Mouse (Mus musculus) G1E (cell line): ENCODE measurements around the gene Ralgds. TPM values are rescaled to one million over a fixed set of nuclear protein-coding genes. Genes with fewer than 3 reads are reported as not detected.

Experiments
- ATAC-seq: 2 replicates; pipeline ENCODE4 v1.8.0; 2016; ENCODE audit warnings: mild to moderate bottlenecking; ENCODE audit not compliant: insufficient number of reproducible peaks, poor library complexity, low FRiP score, severe bottlenecking; ENCODE audit errors: extremely low read depth
- DNase-seq: peaks from one replicate; pipeline ENCODE4 v3.0.0; 2012; ENCODE audit warnings: low spot score
- H3K27me3 ChIP-seq: 2 replicates; pipeline ENCODE4 v1.6.1; 2012; ENCODE audit warnings: mild to moderate bottlenecking, low read length, inconsistent platforms; ENCODE audit not compliant: insufficient read depth
- H3K36me3 ChIP-seq: replicated peaks from 2 replicates; pipeline ENCODE3; 2012; ENCODE audit warnings: mild to moderate bottlenecking, inconsistent platforms
- H3K4me1 ChIP-seq: 2 replicates; pipeline ENCODE4 v1.6.1; 2012; ENCODE audit warnings: low read depth, low read length, inconsistent platforms, mixed read lengths; ENCODE audit not compliant: insufficient read depth
- H3K4me3 ChIP-seq: 2 replicates; pipeline ENCODE4 v1.5.1; 2012; ENCODE audit warnings: low read depth, mild to moderate bottlenecking, inconsistent platforms, low read length, moderate library complexity, mixed read lengths
- H3K9me3 ChIP-seq: replicated peaks from 2 replicates; pipeline ENCODE4 v1.6.1; 2012; ENCODE audit warnings: inconsistent platforms
- CTCF ChIP-seq: IDR thresholded peaks from 2 replicates; pipeline ENCODE4 v1.5.1; 2012; ENCODE audit warnings: low read depth, low read length, inconsistent platforms, mixed read lengths
- GATA1 ChIP-seq: IDR thresholded peaks from 2 replicates; pipeline ENCODE4 v1.6.1; 2012; ENCODE audit warnings: borderline replicate concordance, low read length, inconsistent platforms, mixed read lengths
- GATA2 ChIP-seq: IDR thresholded peaks from 2 replicates; pipeline ENCODE4 v1.6.1; 2012; ENCODE audit warnings: low read depth, low read length, inconsistent platforms, borderline replicate concordance
- POLR2AphosphoS5 ChIP-seq: IDR thresholded peaks from 2 replicates; pipeline ENCODE4 v1.6.1; 2012; ENCODE audit warnings: low read depth, low read length, inconsistent platforms; ENCODE audit not compliant: insufficient replicate concordance
- TAL1 ChIP-seq: conservative IDR thresholded peaks from 2 replicates; pipeline ENCODE4 v1.6.1; 2012; ENCODE audit warnings: low read depth, low read length, inconsistent platforms, mixed read lengths
- polyA plus RNA-seq: library from polyadenylated mRNA; stranded (reverse); fragments of >175 nt; gene quantifications from 2 replicates; pipeline ENCODE4 v1.2.3, GENCODE M21; 2012
- total RNA-seq, 2 experiments: library from RNA; stranded (forward) in 1 of 2; stranded (reverse) in 1 of 2; fragments of 200-1000 nt in 1 of 2; fragments of >200 nt in 1 of 2; fragmentation: Nextera tagmentation in 1 of 2; gene quantifications; 2 replicates each; pipeline ENCODE4 v1.2.3; 2014 to 2017

The Ralgds gene
- total and polyA plus RNA-seq, 3 experiments: 0.02 to 0.49 TPM; not detected in 1

DNA sequence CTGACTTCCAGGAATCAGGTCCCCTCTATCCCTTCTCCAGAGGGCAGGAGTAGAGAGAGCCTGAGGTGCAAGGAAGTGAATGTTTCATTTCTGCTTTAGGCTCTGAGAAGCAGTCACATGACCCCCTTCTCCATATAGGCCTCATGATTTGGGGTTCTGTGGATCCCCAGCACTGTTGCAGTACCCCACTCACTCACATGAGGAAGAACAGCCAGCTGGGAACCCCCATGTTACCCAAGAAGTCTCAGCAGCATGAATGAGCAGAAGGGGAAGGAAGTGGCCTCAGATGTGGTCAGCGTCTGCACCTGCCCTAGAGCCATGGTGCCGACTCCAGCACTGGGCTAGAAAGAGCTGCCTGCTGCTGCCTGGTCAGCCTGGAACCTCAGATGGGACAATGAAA is 27.0 kb downstream of the Ralgds start:
- no peak for ATAC-seq

DNA sequence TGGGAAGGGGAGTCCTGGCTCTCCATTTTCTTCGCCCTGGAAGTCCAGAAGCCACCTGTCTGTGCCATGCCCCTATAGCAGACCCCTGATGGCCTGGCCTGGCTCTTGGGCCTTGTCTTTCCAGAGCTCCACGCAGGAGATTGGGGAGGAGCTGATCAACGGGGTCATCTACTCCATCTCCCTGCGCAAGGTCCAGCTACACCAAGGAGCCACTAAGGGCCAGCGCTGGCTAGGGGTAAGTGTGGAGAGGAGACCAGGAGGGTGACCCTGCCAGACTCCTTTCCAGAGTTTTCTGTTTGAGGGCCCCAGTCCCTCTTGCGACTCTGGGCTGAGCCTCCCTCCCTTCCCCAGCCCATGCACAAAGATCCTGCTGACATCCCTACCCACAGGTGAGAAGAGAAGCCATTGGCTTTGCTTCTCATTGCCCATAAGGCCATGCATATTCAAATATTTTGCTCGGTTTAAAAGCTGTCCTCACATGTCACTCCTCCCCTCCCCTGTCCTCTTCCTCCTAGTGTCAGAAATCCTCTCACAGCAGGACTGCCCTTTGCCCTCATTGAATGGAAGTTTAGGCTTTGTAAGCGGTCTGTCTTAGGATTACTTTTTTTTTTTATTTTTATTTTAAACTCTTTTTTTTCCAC is 27.8 kb downstream of the Ralgds start:
- Histone ChIP-seq H3K4me1 (no peaks in the 10 kb centered on the region), H3K36me3 (no peaks in the 10 kb centered on the region), H3K9me3 (no peaks in the 10 kb centered on the region), H3K4me3 (no peak overlapping the region), H3K27me3 (peaks cover 61% of the 10 kb centered on the region)
- DNase-seq: no peak
- no peak for ATAC-seq
- no peak for TF ChIP-seq GATA1
- TF ChIP-seq CTCF: no peak
- no peak for TF ChIP-seq POLR2AphosphoS5
- TF ChIP-seq GATA2: no peak
- no peak for TF ChIP-seq TAL1

More for the DNA sequence above, 27.0 kb downstream of the Ralgds start:
- TF ChIP-seq TAL1 (no peak), POLR2AphosphoS5 (no peak), GATA2 (no peak), CTCF (no peak), GATA1 (no peak)
- Histone ChIP-seq H3K9me3 (no peaks in the 10 kb centered on the region), H3K36me3 (no peaks in the 10 kb centered on the region), H3K27me3 (peaks cover 59% of the 10 kb centered on the region), H3K4me3 (no peak overlapping the region), H3K4me1 (no peaks in the 10 kb centered on the region)
- no peak for DNase-seq

DNA sequence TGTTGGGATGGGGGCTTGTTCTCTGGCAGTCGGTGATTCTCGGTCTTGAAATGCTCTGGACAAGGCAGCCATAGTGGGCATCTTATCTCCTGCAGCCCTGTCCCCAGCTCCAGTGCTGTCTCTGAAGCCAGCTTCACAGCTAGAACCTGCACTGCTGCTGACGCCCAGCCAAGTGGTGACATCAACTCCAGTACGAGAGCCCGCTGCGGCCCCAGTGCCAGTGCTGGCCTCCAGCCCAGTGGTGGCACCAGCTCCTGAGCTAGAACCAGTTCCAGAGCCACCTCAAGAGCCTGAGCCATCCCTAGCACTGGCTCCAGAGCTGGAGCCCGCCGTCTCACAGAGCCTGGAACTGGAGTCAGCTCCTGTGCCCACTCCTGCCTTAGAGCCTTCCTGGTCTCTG is 31.0 kb downstream of the Ralgds start:
- H3K36me3 ChIP-seq: no peaks in the 10 kb centered on the region
- no peaks in the 10 kb centered on the region for H3K9me3 ChIP-seq
- H3K4me1 ChIP-seq: 0 out of 2 replicates have a peak, but pooled peaks cover 2% of the 10 kb centered on the region
- H3K4me3 ChIP-seq: no peak overlapping the region
- H3K27me3 ChIP-seq: peaks cover 73% of the 10 kb centered on the region
- ATAC-seq (no peak), DNase-seq (no peak)
- TF ChIP-seq GATA1: no peak
- TF ChIP-seq CTCF: no peak
- TF ChIP-seq GATA2: no peak
- no peak for TF ChIP-seq POLR2AphosphoS5
- no peak for TF ChIP-seq TAL1

DNA sequence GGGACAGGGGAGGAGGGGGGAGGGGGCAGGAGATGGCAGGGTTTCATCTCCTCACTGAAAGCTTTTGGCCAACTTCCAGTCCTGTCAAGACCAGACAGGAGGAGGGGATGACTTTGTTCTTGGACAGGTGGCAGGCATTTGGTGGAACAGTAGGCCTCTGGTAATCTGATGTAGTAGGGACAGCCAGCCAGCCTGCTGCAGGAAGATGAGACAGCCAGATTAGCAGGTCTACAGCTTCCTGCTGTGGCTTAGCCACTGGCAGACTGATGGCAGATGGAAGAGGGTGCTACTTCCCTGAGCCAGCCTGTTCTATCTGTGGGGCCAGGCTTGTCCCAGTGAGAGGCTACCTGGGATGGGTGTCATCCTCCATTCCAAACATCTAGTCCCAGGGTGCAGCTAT is 33.1 kb downstream of the Ralgds start:
- DNase-seq: no peak
- no peaks in the 10 kb centered on the region for H3K36me3 ChIP-seq
- no peak for ATAC-seq
- no peaks in the 10 kb centered on the region for H3K9me3 ChIP-seq
- 0 out of 2 replicates have a peak, but pooled peaks cover 2% of the 10 kb centered on the region for H3K4me1 ChIP-seq
- H3K4me3 ChIP-seq: no peak overlapping the region
- peaks cover 76% of the 10 kb centered on the region for H3K27me3 ChIP-seq
- TF ChIP-seq GATA2 (no peak), CTCF (no peak), TAL1 (no peak)

GRCm38 (mm10) chr2:28546560-28546959 is 33.6 kb downstream of the Ralgds start:
- no peak for TF ChIP-seq GATA1
- TF ChIP-seq CTCF: no peak
- DNase-seq (no peak), ATAC-seq (no peak)
- Histone ChIP-seq H3K27me3 (peaks cover 76% of the 10 kb centered on the region), H3K36me3 (no peaks in the 10 kb centered on the region), H3K9me3 (no peaks in the 10 kb centered on the region), H3K4me3 (no peak overlapping the region), H3K4me1 (0 out of 2 replicates have a peak, but pooled peaks cover 2% of the 10 kb centered on the region)

DNA sequence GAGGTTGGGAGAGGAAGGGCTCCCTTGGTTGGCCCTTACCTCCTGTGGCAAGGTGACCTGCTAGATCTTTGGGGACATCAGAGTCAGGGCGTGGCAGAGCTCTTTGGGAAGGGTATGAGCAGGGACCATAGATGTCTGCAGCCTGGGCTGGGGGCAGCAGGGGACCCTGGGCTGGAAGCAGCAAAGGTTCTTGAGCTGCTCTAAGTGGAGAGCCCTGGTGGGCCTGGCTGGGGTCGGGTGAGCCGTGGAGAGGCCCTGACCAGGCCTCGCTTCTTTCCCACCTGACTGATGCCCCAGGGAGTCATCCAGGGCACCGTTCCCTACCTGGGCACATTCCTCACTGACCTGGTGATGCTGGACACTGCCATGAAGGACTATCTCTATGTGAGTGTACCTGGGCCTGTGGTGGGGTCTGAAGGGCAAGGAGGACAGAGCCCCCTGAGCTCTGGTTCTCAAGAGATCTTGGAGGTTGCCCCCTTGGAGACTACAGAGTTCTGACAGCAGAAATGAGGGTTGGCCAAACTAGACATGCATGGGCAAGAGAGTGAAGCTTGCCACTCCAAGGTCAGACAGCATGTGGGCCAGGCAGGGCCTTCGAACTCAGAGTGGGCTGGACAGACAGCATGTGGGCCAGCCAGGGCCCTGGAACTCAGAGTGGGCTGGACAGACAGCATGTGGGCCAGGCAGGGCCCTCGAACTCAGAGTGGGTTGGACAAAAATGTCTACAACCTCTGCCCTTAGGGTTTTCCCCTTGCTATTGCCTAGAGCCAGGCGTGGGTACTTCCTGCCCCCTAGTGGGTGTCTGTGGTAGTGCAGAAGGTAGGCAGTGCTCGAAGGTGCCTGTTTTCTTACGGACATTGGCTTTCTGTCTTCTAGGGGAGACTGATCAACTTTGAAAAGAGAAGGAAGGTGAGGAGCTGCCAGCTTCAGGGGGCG is 34.6 kb downstream of the Ralgds start:
- H3K9me3 ChIP-seq: no peaks in the 10 kb centered on the region
- H3K4me3 ChIP-seq: no peak overlapping the region
- H3K27me3 ChIP-seq: peaks cover 77% of the 10 kb centered on the region
- no peaks in the 10 kb centered on the region for H3K36me3 ChIP-seq
- ATAC-seq (no peak), DNase-seq (peak; percentile 78)
- H3K4me1 ChIP-seq: 0 out of 2 replicates have a peak, but pooled peaks cover 2% of the 10 kb centered on the region
- TF ChIP-seq CTCF (peak; percentile 93), POLR2AphosphoS5 (no peak)
